Mouse (Mus musculus) forebrain, postnatal 0 days (tissue): Measurements from ENCODE around the gene Enox1. TPM values are rescaled to one million over a fixed set of nuclear protein-coding genes. Genes with fewer than 3 reads are reported as not detected.

Source experiments
- ATAC-seq: fragments of 200-750 bp; cut with Nextera tagmentation; 2 replicates; pipeline ENCODE4 v1.8.0; 2017; ENCODE audit warnings: mild to moderate bottlenecking, moderate library complexity
- DNase-seq: peaks from one replicate; pipeline ENCODE4 v3.0.0-alpha.2; 2015
- H3K27ac ChIP-seq: fragments of 300-500 bp; sonication (generic); 2 replicates; pipeline ENCODE4 v1.5.1; 2014; ENCODE audit warnings: low read depth, mild to moderate bottlenecking, antibody characterized with exemption, low read length, moderate library complexity, mixed read lengths
- H3K27me3 ChIP-seq: fragments of 300-500 bp; sonication (generic); 2 replicates; pipeline ENCODE4 v1.6.1; 2014; ENCODE audit warnings: mild to moderate bottlenecking, low read length, mixed read lengths; ENCODE audit not compliant: insufficient read depth
- H3K36me3 ChIP-seq: fragments of 300-500 bp; sonication (generic); 2 replicates; pipeline ENCODE4 v1.6.1; 2014; ENCODE audit warnings: mild to moderate bottlenecking, moderate library complexity; ENCODE audit not compliant: insufficient read depth
- H3K4me1 ChIP-seq: fragments of 300-500 bp; sonication (generic); 2 replicates; pipeline ENCODE4 v1.6.1; 2014; ENCODE audit warnings: antibody characterized with exemption; ENCODE audit not compliant: insufficient read depth
- H3K4me2 ChIP-seq: fragments of 300-500 bp; sonication (generic); 2 replicates; pipeline ENCODE4 v1.6.1; 2014; ENCODE audit warnings: low read depth, mild to moderate bottlenecking, moderate library complexity
- H3K4me3 ChIP-seq: fragments of 300-500 bp; sonication (generic); 2 replicates; pipeline ENCODE4 v1.5.1; 2014; ENCODE audit warnings: low read depth, low read length, mixed read lengths
- H3K9ac ChIP-seq: fragments of 300-500 bp; sonication (generic); 2 replicates; pipeline ENCODE4 v1.6.1; 2014; ENCODE audit warnings: mild to moderate bottlenecking
- H3K9me3 ChIP-seq: fragments of 300-500 bp; sonication (generic); 2 replicates; pipeline ENCODE4 v1.6.1; 2016; ENCODE audit warnings: low read length
- CTCF ChIP-seq: sonication (generic); IDR thresholded peaks from 2 replicates; pipeline ENCODE4 v1.5.1; 2016; ENCODE audit warnings: antibody characterized with exemption, control low read depth, low read depth
- WGBS: fragments of 180-500 bp; shearing (Covaris S2); extraction: QIAGEN DNeasy Blood & Tissue Kit; methylation state at CpG from one replicate; pipeline ENCODE4 v1.1.7; 2014; 5-methylcytosine and 5-hydroxymethylcytosine counted together
- polyA plus RNA-seq: library from polyadenylated mRNA; unstranded; fragments of >200 nt; fragmentation: Nextera tagmentation; extraction: Ambion mirVana; gene quantifications from 2 replicates; pipeline ENCODE4 v1.2.1, GENCODE M21; 2015
- total RNA-seq: library from RNA; depleted of rRNA; stranded (reverse); fragments of >200 nt; gene quantifications from 2 replicates; pipeline ENCODE4 v1.2.3, GENCODE M21; 2014; rRNA removed

Enox1 gene
- total and polyA plus RNA-seq, 2 experiments from 2014 or later = 39.9 to 61.8 TPM

- TF ChIP-seq CTCF = no peak
- Histone ChIP-seq H3K4me1 (no peaks in the 10 kb centered on the region), H3K27me3 (no peaks in the 10 kb centered on the region), H3K4me2 (no peak overlapping the region), H3K9ac (no peak overlapping the region), H3K27ac (no peak overlapping the region), H3K36me3 (no peaks in the 10 kb centered on the region), H3K4me3 (no peak overlapping the region), H3K9me3 (no peaks in the 10 kb centered on the region)
- no peak for DNase-seq
- ATAC-seq = no peak
Measured at GRCm38 (mm10) chr14:77739376-77739775, 582.8 kb downstream of the Enox1 start.

- no peak overlapping the region for H3K9ac ChIP-seq
- no peak for DNase-seq
- H3K4me2 ChIP-seq = no peak overlapping the region
- no peak overlapping the region for H3K4me3 ChIP-seq
- no peaks in the 10 kb centered on the region for H3K9me3 ChIP-seq
- 82% methylated on average over 5 of the region's 5 CpGs for WGBS
- peak; percentile 59 for ATAC-seq
- H3K27ac ChIP-seq = no peak overlapping the region
- no peak for TF ChIP-seq CTCF
- no peaks in the 10 kb centered on the region for H3K36me3 ChIP-seq
- H3K4me1 ChIP-seq = no peaks in the 10 kb centered on the region
- no peaks in the 10 kb centered on the region for H3K27me3 ChIP-seq
Measured at GRCm38 (mm10) chr14:77744638-77745240, 588.2 kb downstream of the Enox1 start.

- TF ChIP-seq CTCF = no peak
- no peak overlapping the region for H3K4me3 ChIP-seq
- no peak overlapping the region for H3K4me2 ChIP-seq
- no peaks in the 10 kb centered on the region for H3K27me3 ChIP-seq
- H3K27ac ChIP-seq = no peak overlapping the region
- ATAC-seq (peak; percentile 63), DNase-seq (peak; percentile 27)
- H3K4me1 ChIP-seq = no peaks in the 10 kb centered on the region
- no peaks in the 10 kb centered on the region for H3K36me3 ChIP-seq
- H3K9ac ChIP-seq = no peak overlapping the region
- H3K9me3 ChIP-seq = no peaks in the 10 kb centered on the region
Measured at GRCm38 (mm10) chr14:77748920-77749319, 592.4 kb downstream of the Enox1 start.

Other genes starting within 250 kb of the Enox1 start
- gene Ccdc122, start 120.0 kb upstream of the Enox1 start, total RNA-seq = 0.43 and 1.3 TPM in 2 replicates
- gene Ccdc122, start 120.0 kb upstream of the Enox1 start, polyA plus RNA-seq = 1.0 and 2.0 TPM in 2 replicates
- 3.5 and 6.0 TPM in 2 replicates for gene Lacc1, start 119.9 kb upstream of the Enox1 start, total RNA-seq
- 1.7 and 2.0 TPM in 2 replicates for gene Lacc1, start 119.9 kb upstream of the Enox1 start, polyA plus RNA-seq